Mouse (Mus musculus) heart, adult 9 months (tissue): ENCODE measurements around the gene Psmd3.

Experiments
- DNase-seq, 2 experiments: peaks; one replicate each; pipeline ENCODE4 v3.0.0; 2022; ENCODE audit warnings: low spot score in 2 of 2

Gene Psmd3

DNA sequence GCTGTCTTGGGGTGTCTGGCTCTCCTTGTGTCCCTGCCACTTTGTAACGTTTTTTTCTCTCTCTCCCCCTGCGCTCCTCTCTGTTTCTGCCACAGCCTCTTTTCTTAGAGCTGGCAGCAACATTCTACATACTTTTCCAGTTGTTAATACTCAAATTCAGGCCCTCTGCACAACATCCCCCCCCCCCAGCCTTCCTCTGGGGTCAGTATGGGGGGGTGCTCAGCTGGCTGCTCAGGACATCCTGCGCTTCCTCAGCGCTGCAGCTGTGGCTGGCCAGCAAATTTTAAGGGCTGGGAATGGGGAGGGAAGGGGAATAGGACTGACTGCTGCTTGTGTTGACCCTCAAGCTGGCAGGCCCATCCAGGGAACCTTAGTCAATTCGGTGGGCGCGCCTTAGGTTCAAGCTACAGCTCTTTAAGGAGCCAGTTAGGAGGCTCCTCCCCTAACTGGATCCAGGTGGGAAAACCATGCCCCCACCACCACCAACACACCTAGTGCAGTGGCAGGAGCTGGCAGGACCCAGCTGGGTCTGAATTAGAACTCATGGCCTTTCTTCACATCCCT is 62.2 kb downstream of the Psmd3 start:
- DNase-seq, result no peak
